Mouse (Mus musculus) liver, embryonic 11.5 days (tissue): ENCODE data around the gene Ankrd37. TPM values are rescaled to one million over a fixed set of nuclear protein-coding genes. Genes with fewer than 3 reads are reported as not detected.

Experiments
- ATAC-seq: fragments of 200-750 bp; cut with Nextera tagmentation; replicated peaks from 2 replicates; pipeline ENCODE4 v1.8.0; 2017; ENCODE audit warnings: moderate number of reproducible peaks, mild to moderate bottlenecking, moderate TSS enrichment, moderate library complexity; ENCODE audit not compliant: low FRiP score
- DNase-seq: peaks from one replicate; pipeline ENCODE4 v3.0.0-alpha.2; 2017; ENCODE audit warnings: low spot score
- H3K27ac ChIP-seq: fragments of 300-500 bp; sonication (generic); 2 replicates; pipeline ENCODE4 v1.5.1; 2014; ENCODE audit warnings: mild to moderate bottlenecking, low read depth, low read length, control low read depth
- H3K27me3 ChIP-seq: fragments of 300-500 bp; sonication (generic); replicated peaks from 2 replicates; pipeline ENCODE4 v1.6.1; 2014; ENCODE audit warnings: low read length, mixed read lengths; ENCODE audit not compliant: control insufficient read depth, insufficient read depth
- H3K36me3 ChIP-seq: fragments of 300-500 bp; sonication (generic); 2 replicates; pipeline ENCODE4 v1.6.1; 2014; ENCODE audit warnings: mild to moderate bottlenecking, low read length, moderate library complexity, mixed read lengths; ENCODE audit not compliant: control insufficient read depth, insufficient read depth
- H3K4me1 ChIP-seq: fragments of 300-500 bp; sonication (generic); replicated peaks from 2 replicates; pipeline ENCODE4 v1.6.1; 2014; ENCODE audit warnings: low read length, mixed read lengths; ENCODE audit not compliant: control insufficient read depth, insufficient read depth
- H3K4me2 ChIP-seq: fragments of 300-500 bp; sonication (generic); 2 replicates; pipeline ENCODE4 v1.6.1; 2014; ENCODE audit warnings: mild to moderate bottlenecking, control low read depth, moderate library complexity
- H3K4me3 ChIP-seq: fragments of 300-500 bp; sonication (generic); 2 replicates; pipeline ENCODE4 v1.5.1; 2014; ENCODE audit warnings: low read depth, low read length, control low read depth
- H3K9ac ChIP-seq: fragments of 300-500 bp; sonication (generic); 2 replicates; pipeline ENCODE4 v1.6.1; 2014; ENCODE audit warnings: low read depth, low read length, control low read depth
- H3K9me3 ChIP-seq: fragments of 300-500 bp; sonication (generic); 2 replicates; pipeline ENCODE4 v1.6.1; 2016; ENCODE audit warnings: low read length, inconsistent platforms, mixed read lengths; ENCODE audit not compliant: control insufficient read depth
- WGBS: fragments of 180-500 bp; shearing (Covaris S2); extraction: QIAGEN DNeasy Blood & Tissue Kit; methylation state at CpG from one replicate; pipeline ENCODE4 v1.1.7; 2014; 5-methylcytosine and 5-hydroxymethylcytosine counted together
- polyA plus RNA-seq: library from polyadenylated mRNA; unstranded; fragments of >200 nt; fragmentation: Nextera tagmentation; extraction: Ambion mirVana; gene quantifications from 2 replicates; pipeline ENCODE4 v1.2.1, GENCODE M21; 2014

Gene Ankrd37
- polyA plus RNA-seq: 17.6 and 19.9 TPM in 2 replicates

DNA sequence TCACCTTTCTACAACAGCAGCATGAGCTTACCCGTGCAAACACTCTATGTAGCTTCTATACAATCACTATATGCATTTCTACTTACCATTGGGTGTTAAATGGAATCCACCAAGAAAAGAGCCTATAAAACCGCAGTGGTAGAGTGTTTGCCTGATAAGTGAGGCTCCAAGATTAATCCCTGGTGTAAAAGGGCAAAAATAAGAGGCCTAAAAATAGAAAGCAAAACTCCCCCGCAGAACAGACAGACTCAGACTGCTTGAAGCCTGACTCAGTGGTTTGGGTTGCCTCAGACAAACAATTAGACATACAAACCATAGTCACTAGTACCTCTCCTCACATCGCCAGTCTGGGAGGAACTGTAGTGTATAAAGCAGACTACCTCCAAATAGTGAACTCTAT is at the start of gene Ankrd37:
Ankrd37 (minus strand) TSS at position 112 of the 400 bp plus-strand sequence.
- no peak within 1 kb of the TSS for H3K4me2 ChIP-seq
- no peak for ATAC-seq
- DNase-seq: no peak
- no peaks in the 10 kb centered on the region for H3K27me3 ChIP-seq
- peaks cover under 1% of the 10 kb centered on the region for H3K4me1 ChIP-seq
- no peak within 1 kb of the TSS for H3K27ac ChIP-seq
- H3K4me3 ChIP-seq: no peak within 1 kb of the TSS
- no peak within 1 kb of the TSS for H3K9ac ChIP-seq
- WGBS: 53% methylated on average over 4 of the region's 4 CpGs
- H3K9me3 ChIP-seq: no peaks in the 10 kb centered on the region
- no peaks in the 10 kb centered on the region for H3K36me3 ChIP-seq

DNA sequence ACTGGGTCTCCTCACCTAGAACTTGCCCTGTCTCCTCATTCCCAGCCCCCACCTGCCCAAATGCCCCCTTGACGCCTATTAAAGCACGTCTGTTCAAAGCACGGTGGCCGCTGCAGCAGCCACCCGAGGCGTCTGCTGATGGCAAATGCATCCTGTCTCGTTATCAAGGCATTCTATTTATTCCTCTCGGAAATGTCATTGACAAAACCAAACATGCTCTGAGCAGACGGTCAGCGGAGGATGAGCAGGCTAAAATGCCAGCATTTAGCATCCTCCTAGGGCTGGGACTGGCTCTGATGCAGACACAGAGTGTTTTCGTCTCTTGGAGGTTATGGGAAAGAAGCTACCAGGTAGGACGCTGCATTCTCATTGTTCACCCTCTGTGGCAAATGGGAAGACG is 34.8 kb upstream of the Ankrd37 start:
- ATAC-seq (no peak), DNase-seq (no peak)
- Histone ChIP-seq H3K9ac (no peak overlapping the region), H3K27ac (no peak overlapping the region), H3K9me3 (no peaks in the 10 kb centered on the region), H3K4me2 (no peak overlapping the region), H3K4me1 (no peaks in the 10 kb centered on the region; the same call in 1 of the 2 replicates), H3K4me3 (no peak overlapping the region), H3K27me3 (no peaks in the 10 kb centered on the region), H3K36me3 (peaks cover 3% of the 10 kb centered on the region; the same call in 1 of the 2 replicates)
- 73% methylated on average over 13 of the region's 13 CpGs for WGBS

DNA sequence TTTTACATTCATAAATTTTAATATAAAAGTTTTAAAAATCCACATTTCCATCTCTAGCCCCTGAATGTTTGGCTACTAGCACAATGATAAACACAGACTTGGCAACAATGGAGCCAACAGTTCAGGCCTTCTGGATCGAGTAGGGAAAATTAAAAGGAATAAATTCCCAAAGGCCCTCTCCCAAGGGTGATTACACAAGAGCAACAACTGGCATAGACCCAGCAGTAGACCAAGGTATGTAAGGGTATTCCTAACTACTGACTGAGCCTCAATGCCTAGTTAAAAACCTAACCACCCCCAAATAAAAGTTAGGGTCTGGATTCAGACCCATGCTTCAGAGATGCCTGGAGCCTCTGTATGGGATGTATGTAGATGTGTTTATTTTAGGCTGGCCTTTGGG is 34.2 kb upstream of the Ankrd37 start:
- H3K4me2 ChIP-seq: no peak overlapping the region
- no peak for DNase-seq
- peaks cover 3% of the 10 kb centered on the region; the same call in 1 of the 2 replicates for H3K36me3 ChIP-seq
- H3K9me3 ChIP-seq: no peaks in the 10 kb centered on the region
- WGBS: 89% methylated on average over 1 of the region's 1 CpGs
- H3K9ac ChIP-seq: no peak overlapping the region
- H3K27ac ChIP-seq: no peak overlapping the region
- ATAC-seq: no peak
- no peaks in the 10 kb centered on the region for H3K27me3 ChIP-seq
- H3K4me3 ChIP-seq: no peak overlapping the region
- H3K4me1 ChIP-seq: no peaks in the 10 kb centered on the region; the same call in 1 of the 2 replicates

DNA sequence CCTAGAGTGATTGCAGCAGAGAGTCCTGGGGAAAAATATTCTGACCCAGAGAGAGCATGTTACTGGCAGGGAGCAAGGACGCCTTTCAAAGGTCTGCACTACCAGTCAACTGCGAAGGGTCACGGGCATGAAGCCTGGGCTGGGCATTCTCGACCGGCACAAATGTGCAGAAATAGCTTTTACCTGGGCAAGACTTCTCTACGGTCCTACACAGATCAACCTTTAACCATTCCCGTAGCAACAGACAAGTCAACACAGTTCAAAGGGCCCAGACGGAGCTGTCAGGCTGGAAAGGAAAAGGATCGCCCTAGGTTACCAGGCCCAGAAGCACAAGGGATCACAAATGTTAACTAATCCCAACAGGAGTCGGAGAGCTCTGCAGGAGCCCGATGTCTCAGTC is 30.7 kb upstream of the Ankrd37 start:
- Histone ChIP-seq H3K27ac (no peak overlapping the region), H3K27me3 (no peaks in the 10 kb centered on the region), H3K4me3 (no peak overlapping the region), H3K36me3 (peaks cover 3% of the 10 kb centered on the region; the same call in 1 of the 2 replicates), H3K4me2 (no peak overlapping the region), H3K9me3 (no peaks in the 10 kb centered on the region), H3K9ac (no peak overlapping the region), H3K4me1 (no peaks in the 10 kb centered on the region; the same call in 1 of the 2 replicates)
- 80% methylated on average over 11 of the region's 11 CpGs for WGBS
- DNase-seq (no peak), ATAC-seq (no peak)

DNA sequence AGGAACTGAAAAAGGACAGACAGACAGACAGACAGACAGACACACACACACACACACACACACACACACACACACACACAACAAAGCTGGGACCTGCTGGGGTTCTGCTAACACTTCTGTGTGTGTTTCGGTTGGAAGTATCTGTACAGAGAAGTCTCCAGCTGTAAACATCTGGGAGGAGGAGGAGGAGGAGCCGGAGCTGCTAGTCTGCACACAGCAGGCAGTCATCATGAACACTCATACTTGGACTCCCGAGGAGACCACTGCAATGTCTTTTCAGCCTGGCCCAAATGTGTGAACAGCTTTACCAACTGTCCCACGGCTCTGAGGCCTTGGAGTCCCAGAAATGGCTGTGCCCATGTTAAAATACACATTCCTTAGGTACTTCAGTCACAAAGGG is 18.9 kb upstream of the Ankrd37 start:
- Histone ChIP-seq H3K27me3 (no peaks in the 10 kb centered on the region), H3K36me3 (no peaks in the 10 kb centered on the region), H3K4me1 (no peaks in the 10 kb centered on the region), H3K4me2 (no peak overlapping the region), H3K9ac (no peak overlapping the region), H3K4me3 (no peak overlapping the region), H3K27ac (no peak overlapping the region), H3K9me3 (no peaks in the 10 kb centered on the region)
- 63% methylated on average over 4 of the region's 4 CpGs for WGBS
- ATAC-seq (no peak), DNase-seq (no peak)

DNA sequence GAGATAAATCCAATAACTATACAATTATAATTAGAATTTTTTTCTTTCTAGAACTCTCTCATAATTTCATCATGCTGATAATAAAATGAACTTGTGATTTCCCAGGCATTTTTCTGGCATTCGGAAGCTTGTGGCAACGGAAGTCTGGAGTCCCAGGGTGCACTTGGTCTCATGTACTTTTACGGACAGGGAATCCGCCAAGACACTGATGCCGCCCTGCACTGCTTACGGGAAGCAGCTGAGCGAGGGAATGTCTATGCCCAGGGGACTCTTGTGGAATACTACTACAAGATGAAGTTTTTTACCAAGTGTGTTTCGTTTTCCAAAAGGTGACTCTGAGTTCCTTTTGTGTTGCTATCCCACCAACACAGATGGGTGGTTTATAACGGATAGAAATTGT is 17.3 kb upstream of the Ankrd37 start:
- 90% methylated on average over 9 of the region's 9 CpGs for WGBS
- Histone ChIP-seq H3K27me3 (no peaks in the 10 kb centered on the region), H3K4me2 (no peak overlapping the region), H3K36me3 (no peaks in the 10 kb centered on the region), H3K9ac (no peak overlapping the region), H3K4me1 (no peaks in the 10 kb centered on the region), H3K9me3 (no peaks in the 10 kb centered on the region), H3K27ac (no peak overlapping the region), H3K4me3 (no peak overlapping the region)
- DNase-seq (no peak), ATAC-seq (no peak)

DNA sequence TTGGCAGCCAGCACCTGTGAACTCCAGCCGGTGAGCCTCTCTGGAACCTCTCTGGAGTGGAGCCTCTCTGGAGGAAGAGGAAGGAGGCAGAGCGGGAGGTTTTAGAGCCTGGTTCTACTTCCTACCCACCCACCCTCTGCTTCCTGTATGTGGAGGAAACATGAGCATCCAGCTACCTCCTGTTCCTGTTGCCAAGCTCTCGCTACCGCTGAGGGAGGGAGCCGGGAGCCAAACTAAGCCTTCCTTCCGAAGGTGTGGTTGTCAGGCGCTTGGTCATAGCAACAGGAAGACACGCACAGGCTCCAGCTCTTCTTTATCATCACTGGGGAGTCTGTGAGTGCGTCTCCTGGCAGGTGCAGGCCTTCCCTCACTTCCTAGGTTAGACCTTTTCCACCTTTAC is 16.7 kb upstream of the Ankrd37 start:
- no peaks in the 10 kb centered on the region for H3K9me3 ChIP-seq
- ATAC-seq: no peak
- no peak for DNase-seq
- H3K36me3 ChIP-seq: no peaks in the 10 kb centered on the region
- H3K9ac ChIP-seq: no peak overlapping the region
- no peaks in the 10 kb centered on the region for H3K4me1 ChIP-seq
- no peak overlapping the region for H3K27ac ChIP-seq
- H3K4me2 ChIP-seq: no peak overlapping the region
- H3K27me3 ChIP-seq: no peaks in the 10 kb centered on the region
- H3K4me3 ChIP-seq: no peak overlapping the region
- 73% methylated on average over 9 of the region's 9 CpGs for WGBS

DNA sequence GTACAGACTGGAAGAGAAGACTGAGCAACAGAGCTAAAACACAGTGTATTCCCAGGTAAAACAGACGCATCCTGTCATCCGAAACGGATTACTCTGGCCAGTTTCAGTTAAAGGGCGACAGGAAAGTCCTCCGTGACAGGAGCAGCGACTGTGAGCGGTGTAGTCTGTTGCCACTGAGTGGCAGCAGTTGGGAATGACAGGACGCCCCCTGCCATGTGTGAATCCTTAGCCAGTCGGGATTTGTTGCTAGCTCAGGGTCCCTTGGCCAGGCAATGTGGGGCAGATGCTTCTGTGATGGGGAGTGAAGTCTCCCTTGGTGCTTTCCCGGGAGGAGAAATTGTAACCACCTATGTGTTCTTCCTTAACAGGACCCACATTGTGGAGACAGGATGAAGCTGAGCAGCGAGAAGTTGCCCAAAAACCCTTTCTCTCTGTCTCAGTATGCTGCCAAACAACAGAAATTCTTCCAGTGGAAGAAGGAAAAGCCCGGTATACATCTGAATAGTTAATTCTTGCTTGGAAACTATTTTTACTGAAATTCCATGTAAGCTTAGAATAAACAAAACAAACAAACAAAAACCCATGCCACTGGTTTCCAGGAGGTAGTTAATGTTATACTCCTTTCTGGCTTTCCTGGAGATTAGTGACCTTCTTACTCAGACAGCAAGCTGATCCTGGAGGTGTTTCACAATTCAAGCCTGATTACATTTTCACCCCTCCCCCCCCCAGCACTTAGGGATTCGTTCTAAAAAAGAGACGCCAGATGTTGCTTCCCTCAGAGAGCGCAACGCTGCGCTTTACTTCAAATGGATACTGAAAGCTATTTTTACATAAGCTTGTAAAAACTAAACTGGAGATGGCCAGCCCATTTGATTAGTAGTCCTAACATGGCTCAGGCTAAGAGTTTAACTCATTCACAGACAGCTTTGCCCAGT is 5.5 kb upstream of the Ankrd37 start:
- H3K9ac ChIP-seq: no peak overlapping the region
- peak overlapping the region; percentile 12; the same call in 1 of the 2 replicates for H3K4me3 ChIP-seq

More for the DNA sequence above, 5.5 kb upstream of the Ankrd37 start:
- Histone ChIP-seq H3K4me1 (peaks cover 3% of the 10 kb centered on the region), H3K9me3 (no peaks in the 10 kb centered on the region), H3K4me2 (peak overlapping the region; percentile 57), H3K27me3 (no peaks in the 10 kb centered on the region), H3K36me3 (no peaks in the 10 kb centered on the region), H3K27ac (no peak overlapping the region)
- 0 out of 2 replicates have a peak, but pooled peaks have one; percentile 15 for ATAC-seq
- 14% methylated on average over 17 of the region's 17 CpGs for WGBS
- no peak for DNase-seq
